In genomic region chr6:83029777-83030176, GRCm38 (mm10) we compare ENCODE assay signal across 13 mouse cellular contexts.
"Had no signal": no experiment of that assay in that cellular context is flagged by ENCODE, and none has a peak within 500 bp of the region (broad histone marks: within the 10 kb centered on the region; RNA-seq: fewer than 3 reads in every experiment).

No protein-coding gene starts in this region.

- H3K4me2 ChIP-seq: limb, embryonic 15.5 days; midbrain, embryonic 11.5 days; midbrain, embryonic 15.5 days; neural tube, embryonic 13.5 days had no signal

- H3K9me3 ChIP-seq: limb, embryonic 15.5 days; midbrain, embryonic 15.5 days; neural tube, embryonic 13.5 days had no signal

- H3K9ac ChIP-seq: limb, embryonic 15.5 days; midbrain, embryonic 15.5 days; neural tube, embryonic 13.5 days had no signal

- H3K36me3 ChIP-seq: midbrain, embryonic 15.5 days; neural tube, embryonic 13.5 days had no signal

- ATAC-seq: midbrain, embryonic 15.5 days had no signal

- DNase-seq: kidney, adult 11 months; kidney, adult 9 months; kidney, postnatal 36 days; layer of hippocampus, adult 9-11 months; layer of hippocampus, postnatal 36 days; lung, adult 18-20 months; thymus, postnatal 4 days had no signal

- H3K4me3 ChIP-seq: limb, embryonic 15.5 days; midbrain, embryonic 15.5 days; neural tube, embryonic 13.5 days had no signal

- H3K27ac ChIP-seq: kidney, postnatal 0 days; limb, embryonic 15.5 days; midbrain, embryonic 15.5 days; neural tube, embryonic 13.5 days; stomach, postnatal 0 days had no signal
